Mouse (Mus musculus) midbrain, embryonic 11.5 days (tissue): ENCODE data around the gene Gpld1. TPM values are rescaled to one million over a fixed set of nuclear protein-coding genes. Genes with fewer than 3 reads are reported as not detected.

ENCODE experiments used
- ATAC-seq: fragments of 200-750 bp; cut with Nextera tagmentation; 2 replicates; pipeline ENCODE4 v1.8.0; 2017; ENCODE audit warnings: moderate TSS enrichment, moderate library complexity; ENCODE audit not compliant: low FRiP score
- DNase-seq: peaks from one replicate; pipeline ENCODE4 v3.0.0; 2015; ENCODE audit warnings: low spot score; ENCODE audit errors: missing footprints
- H3K27ac ChIP-seq: fragments of 300-500 bp; sonication (generic); 2 replicates; pipeline ENCODE4 v1.5.1; 2014; ENCODE audit warnings: low read depth, low read length
- H3K27me3 ChIP-seq: fragments of 300-500 bp; sonication (generic); 2 replicates; pipeline ENCODE4 v1.6.1; 2014; ENCODE audit warnings: mild to moderate bottlenecking, low read length, moderate library complexity, mixed read lengths; ENCODE audit not compliant: control insufficient read depth, insufficient read depth
- H3K36me3 ChIP-seq: fragments of 300-500 bp; sonication (generic); 2 replicates; pipeline ENCODE4 v1.6.1; 2014; ENCODE audit warnings: mild to moderate bottlenecking, low read length, moderate library complexity, mixed read lengths; ENCODE audit not compliant: control insufficient read depth, insufficient read depth
- H3K4me1 ChIP-seq: fragments of 300-500 bp; sonication (generic); 2 replicates; pipeline ENCODE4 v1.6.1; 2014; ENCODE audit warnings: low read length; ENCODE audit not compliant: control insufficient read depth, insufficient read depth
- H3K4me2 ChIP-seq: fragments of 300-500 bp; sonication (generic); 2 replicates; pipeline ENCODE4 v1.6.1; 2014; ENCODE audit warnings: mild to moderate bottlenecking, moderate library complexity
- H3K4me3 ChIP-seq: fragments of 300-500 bp; sonication (generic); 2 replicates; pipeline ENCODE4 v1.5.1; 2014; ENCODE audit warnings: low read depth, low read length
- H3K9ac ChIP-seq: fragments of 300-500 bp; sonication (generic); 2 replicates; pipeline ENCODE4 v1.6.1; 2014; ENCODE audit warnings: low read length
- H3K9me3 ChIP-seq: fragments of 300-500 bp; sonication (generic); 2 replicates; pipeline ENCODE4 v1.6.1; 2016; ENCODE audit warnings: low read length; ENCODE audit not compliant: control insufficient read depth
- WGBS: fragments of 180-500 bp; shearing (Covaris S2); extraction: QIAGEN DNeasy Blood & Tissue Kit; methylation state at CpG from one replicate; pipeline ENCODE4 v1.1.7; 2014; 5-methylcytosine and 5-hydroxymethylcytosine counted together
- polyA plus RNA-seq: library from polyadenylated mRNA; unstranded; fragments of >200 nt; fragmentation: Nextera tagmentation; extraction: Ambion mirVana; gene quantifications from 2 replicates; pipeline ENCODE4 v1.2.1, GENCODE M21; 2014

Gpld1 gene
- polyA plus RNA-seq, 1 experiment from 2014 or later: 0.23 TPM

DNA sequence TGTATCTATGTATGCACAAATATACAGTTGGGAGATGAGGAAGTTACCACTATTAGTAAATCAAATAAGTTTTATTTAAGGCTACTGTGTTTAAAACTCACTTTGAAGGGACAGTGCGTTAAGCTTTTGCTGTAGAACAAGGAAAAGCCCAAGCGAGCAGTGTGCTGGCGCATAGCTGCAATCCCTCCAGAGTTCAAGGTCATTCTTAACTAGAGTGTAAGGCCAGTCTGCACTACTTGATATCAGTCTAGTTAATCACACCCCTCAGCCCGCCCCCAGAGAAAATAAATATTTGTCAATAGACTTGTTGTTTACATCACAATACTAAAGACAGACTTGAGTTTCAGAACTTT lies 77.6 kb downstream of the Gpld1 start:
- Histone ChIP-seq H3K27ac (0 out of 2 replicates have a peak overlapping the region, but pooled peaks have one; percentile 63), H3K9me3 (no peaks in the 10 kb centered on the region), H3K27me3 (no peaks in the 10 kb centered on the region), H3K4me1 (peaks cover 11% of the 10 kb centered on the region; the same call in 1 of the 2 replicates), H3K4me2 (peak overlapping the region; percentile 83), H3K4me3 (peak overlapping the region; percentile 93), H3K36me3 (no peaks in the 10 kb centered on the region), H3K9ac (peak overlapping the region; percentile 93)
- no peak for DNase-seq
- peak; percentile 52 for ATAC-seq
- WGBS: 53% methylated on average over 4 of the region's 4 CpGs

DNA sequence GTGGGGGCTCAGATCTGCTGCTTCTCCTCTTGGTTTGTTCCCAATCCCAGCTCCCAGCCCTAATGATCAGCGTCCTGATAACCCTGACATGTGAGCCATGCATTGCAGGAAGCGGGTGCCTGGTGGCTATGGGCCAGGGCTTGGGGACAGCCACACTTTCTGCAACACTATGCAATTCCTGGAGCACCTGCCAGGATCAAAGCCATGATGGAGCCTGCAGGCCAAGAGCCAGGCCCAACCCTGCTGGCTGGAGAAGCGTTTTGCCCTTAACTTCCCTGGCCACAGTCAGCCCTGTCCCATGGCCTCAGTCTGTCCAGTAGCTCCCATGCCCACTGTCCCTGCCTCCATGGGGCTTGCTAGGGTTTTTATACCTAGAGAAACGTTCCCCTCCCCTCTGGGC lies 79.4 kb downstream of the Gpld1 start:
- no peaks in the 10 kb centered on the region for H3K9me3 ChIP-seq
- H3K27ac ChIP-seq: no peak overlapping the region
- WGBS: 65% methylated on average over 4 of the region's 4 CpGs
- H3K4me3 ChIP-seq: no peak overlapping the region
- H3K9ac ChIP-seq: no peak overlapping the region
- H3K4me1 ChIP-seq: peaks cover 11% of the 10 kb centered on the region; the same call in 1 of the 2 replicates
- ATAC-seq (no peak), DNase-seq (no peak)
- H3K4me2 ChIP-seq: no peak overlapping the region
- no peaks in the 10 kb centered on the region for H3K36me3 ChIP-seq
- H3K27me3 ChIP-seq: no peaks in the 10 kb centered on the region

DNA sequence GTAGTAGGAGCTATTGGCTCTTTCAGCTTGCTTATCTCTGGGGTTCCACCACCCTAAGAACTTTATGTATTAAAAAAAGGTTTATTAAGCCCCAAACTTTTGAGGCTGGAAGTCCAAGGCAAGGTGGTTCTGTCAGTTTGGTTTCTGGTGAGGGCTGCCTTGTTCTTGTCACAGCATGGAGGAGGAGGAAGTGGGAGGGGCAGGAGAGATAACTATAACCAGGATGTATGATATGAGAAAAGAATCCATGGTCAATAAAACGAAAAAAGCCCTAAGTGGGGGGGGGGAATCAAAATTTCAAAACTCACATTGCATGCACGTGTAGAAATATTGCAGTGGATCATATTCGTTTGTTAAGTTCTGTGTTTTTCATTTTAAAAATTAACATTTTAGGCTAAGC lies 80.2 kb downstream of the Gpld1 start:
- H3K4me1 ChIP-seq: peaks cover 11% of the 10 kb centered on the region; the same call in 1 of the 2 replicates
- H3K9me3 ChIP-seq: no peaks in the 10 kb centered on the region
- H3K4me2 ChIP-seq: no peak overlapping the region
- ATAC-seq (no peak), DNase-seq (no peak)
- H3K9ac ChIP-seq: no peak overlapping the region
- no peaks in the 10 kb centered on the region for H3K36me3 ChIP-seq
- no peak overlapping the region for H3K27ac ChIP-seq
- WGBS: 79% methylated on average over 3 of the region's 3 CpGs
- no peak overlapping the region for H3K4me3 ChIP-seq
- no peaks in the 10 kb centered on the region for H3K27me3 ChIP-seq

DNA sequence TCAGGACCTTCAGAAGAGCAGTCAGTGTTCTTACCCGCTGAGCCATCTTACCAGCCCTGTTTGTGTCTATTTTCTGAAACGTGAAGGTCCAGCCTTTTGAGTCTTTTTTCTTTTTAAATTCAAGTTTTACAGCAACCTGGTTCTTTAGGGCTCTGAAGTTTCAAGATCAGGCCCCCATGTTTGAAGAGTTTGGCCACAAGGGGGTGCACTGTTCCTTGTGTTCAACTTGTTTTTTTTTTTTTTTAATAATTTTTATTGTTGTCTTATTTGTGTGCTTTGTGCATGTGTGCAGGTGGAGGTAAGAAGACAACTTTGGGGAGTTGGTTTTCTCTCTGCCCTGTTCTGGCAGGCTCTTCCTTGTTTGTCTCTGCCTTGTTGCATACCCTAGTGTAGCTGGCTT lies 81.7 kb downstream of the Gpld1 start:
- Histone ChIP-seq H3K27ac (no peak overlapping the region), H3K9me3 (no peaks in the 10 kb centered on the region), H3K36me3 (no peaks in the 10 kb centered on the region), H3K4me2 (no peak overlapping the region), H3K4me3 (no peak overlapping the region), H3K9ac (no peak overlapping the region), H3K4me1 (peaks cover 2% of the 10 kb centered on the region; the same call in 1 of the 2 replicates), H3K27me3 (no peaks in the 10 kb centered on the region)
- DNase-seq: no peak
- WGBS: 32% methylated on average over 2 of the region's 2 CpGs
- no peak for ATAC-seq

DNA sequence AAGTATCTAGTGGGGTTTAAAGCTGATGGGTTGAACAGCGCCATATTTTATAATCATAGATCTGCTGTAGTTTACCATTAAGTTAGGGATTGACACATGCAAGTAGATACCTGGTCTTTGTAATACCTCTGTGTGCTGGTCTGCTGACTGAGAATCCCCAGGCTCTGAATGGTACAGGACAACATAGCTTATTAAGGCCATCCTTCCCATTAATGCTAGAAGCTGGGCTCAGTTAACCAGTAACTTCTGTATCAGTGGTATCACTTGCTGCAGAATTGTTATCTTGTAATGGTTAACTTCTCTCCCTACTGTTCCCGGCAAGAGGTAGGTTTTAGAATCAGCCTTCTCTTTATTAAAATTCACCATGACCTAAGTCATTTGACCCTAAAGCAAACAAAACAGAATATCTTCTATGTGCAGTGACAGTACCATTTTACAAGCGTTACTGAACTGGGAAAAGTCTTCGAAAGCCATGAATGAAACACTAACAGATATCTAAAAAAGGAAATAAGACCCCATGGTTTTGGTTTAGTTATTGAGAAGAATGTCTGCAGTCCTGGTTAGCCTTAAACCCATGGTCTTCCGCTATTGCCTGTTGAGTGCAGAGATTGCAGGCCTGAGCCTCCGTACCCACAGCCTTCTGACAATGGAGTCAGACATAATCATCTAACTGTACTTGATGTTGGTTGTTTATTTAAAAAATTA lies 83.6 kb downstream of the Gpld1 start:
- Histone ChIP-seq H3K4me3 (no peak overlapping the region), H3K9ac (no peak overlapping the region), H3K4me2 (no peak overlapping the region), H3K27ac (no peak overlapping the region), H3K27me3 (no peaks in the 10 kb centered on the region), H3K9me3 (no peaks in the 10 kb centered on the region), H3K36me3 (no peaks in the 10 kb centered on the region), H3K4me1 (no peaks in the 10 kb centered on the region)
- ATAC-seq (no peak), DNase-seq (no peak)
- 93% methylated on average over 6 of the region's 6 CpGs for WGBS

DNA sequence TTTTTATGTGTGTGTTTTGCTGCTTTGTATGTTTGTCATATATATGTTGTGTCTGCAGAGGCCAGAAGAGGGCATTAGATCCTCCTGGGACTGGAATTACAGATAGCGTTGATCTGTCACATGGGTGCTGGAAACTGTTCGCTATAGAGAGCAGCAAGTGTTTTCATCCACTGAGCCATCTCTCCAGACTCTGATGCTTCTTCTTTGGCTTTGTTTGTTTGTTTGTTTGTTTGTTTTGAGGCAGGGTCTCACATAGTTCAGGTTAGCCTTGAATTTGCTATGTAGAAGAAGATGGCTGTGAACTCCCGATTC lies 84.1 kb downstream of the Gpld1 start:
- no peak for ATAC-seq
- H3K4me1 ChIP-seq: no peaks in the 10 kb centered on the region
- WGBS: 81% methylated on average over 3 of the region's 3 CpGs

DNA sequence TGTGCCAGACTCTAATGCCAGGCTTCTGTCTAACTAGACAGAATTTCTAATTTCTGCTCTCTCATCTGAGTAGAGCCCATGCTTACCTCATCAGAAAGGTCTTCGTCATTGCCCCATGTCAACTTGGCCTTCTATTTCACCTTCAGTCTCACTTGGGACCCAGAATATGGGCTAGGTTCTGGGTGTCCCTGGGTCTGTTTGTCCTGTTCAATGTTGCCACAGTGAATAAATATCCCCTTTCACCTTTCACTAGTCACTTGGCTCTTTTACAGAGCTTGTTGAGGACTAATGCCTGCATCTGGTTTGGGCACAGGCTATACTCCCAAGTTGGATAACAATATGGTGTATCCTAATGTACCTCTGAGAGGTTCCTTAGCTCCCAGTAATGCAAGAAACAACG lies 96.5 kb downstream of the Gpld1 start:
- 69% methylated on average over 2 of the region's 2 CpGs for WGBS
- no peak overlapping the region for H3K9ac ChIP-seq
- no peaks in the 10 kb centered on the region for H3K4me1 ChIP-seq
- no peak overlapping the region for H3K4me3 ChIP-seq
- no peak overlapping the region for H3K4me2 ChIP-seq
- ATAC-seq: no peak
- H3K36me3 ChIP-seq: no peaks in the 10 kb centered on the region
- no peak overlapping the region for H3K27ac ChIP-seq
- no peaks in the 10 kb centered on the region for H3K27me3 ChIP-seq
- H3K9me3 ChIP-seq: no peaks in the 10 kb centered on the region
- no peak for DNase-seq

More for the DNA sequence above, 84.1 kb downstream of the Gpld1 start:
- Histone ChIP-seq H3K27ac (no peak overlapping the region), H3K9ac (no peak overlapping the region), H3K27me3 (no peaks in the 10 kb centered on the region), H3K4me2 (no peak overlapping the region), H3K4me3 (no peak overlapping the region), H3K36me3 (no peaks in the 10 kb centered on the region), H3K9me3 (no peaks in the 10 kb centered on the region)
- DNase-seq: no peak

Other genes with a start within 250 kb of the Gpld1 start
- 0.26 TPM in 1 of 2 replicates, not detected in the other for gene Armh2, start 201.9 kb upstream of the Gpld1 start, polyA plus RNA-seq
- 145 and 152 TPM in 2 replicates for gene Gmnn, start 181.2 kb upstream of the Gpld1 start, polyA plus RNA-seq
- 25.0 and 26.1 TPM in 2 replicates for gene BC005537, start 141.5 kb upstream of the Gpld1 start, polyA plus RNA-seq
- gene Acot13, start 111.6 kb upstream of the Gpld1 start, polyA plus RNA-seq: 53.5 and 58.8 TPM in 2 replicates
- gene Tdp2, start 111.5 kb upstream of the Gpld1 start, polyA plus RNA-seq: 79.6 and 80.9 TPM in 2 replicates
- 0.58 and 1.1 TPM in 2 replicates for gene D130043K22Rik, start 98.0 kb upstream of the Gpld1 start, polyA plus RNA-seq
- gene Aldh5a1, start 5.5 kb upstream of the Gpld1 start, polyA plus RNA-seq: 8.6 and 9.1 TPM in 2 replicates
- 24.3 and 31.9 TPM in 2 replicates for gene Mrs2, start 77.2 kb downstream of the Gpld1 start, polyA plus RNA-seq
- 1.8 and 2.1 TPM in 2 replicates for gene Dcdc2a, start 112.9 kb downstream of the Gpld1 start, polyA plus RNA-seq